Mouse (Mus musculus) intestine, postnatal 0 days (tissue): ENCODE results near the gene Eef1a2. TPM values are rescaled to one million over a fixed set of nuclear protein-coding genes. Genes with fewer than 3 reads are reported as not detected.

Source experiments
- ATAC-seq: fragments of 200-750 bp; cut with Nextera tagmentation; 2 replicates; pipeline ENCODE4 v1.8.0; 2017; ENCODE audit warnings: mild to moderate bottlenecking, moderate TSS enrichment, moderate library complexity
- H3K27ac ChIP-seq: fragments of 300-500 bp; sonication (generic); 2 replicates; pipeline ENCODE4 v1.5.1; 2014; ENCODE audit warnings: mild to moderate bottlenecking, low read depth, low read length, moderate library complexity
- H3K27me3 ChIP-seq: fragments of 300-500 bp; sonication (generic); replicated peaks from 2 replicates; pipeline ENCODE4 v1.6.1; 2014; ENCODE audit warnings: low read length, mixed read lengths; ENCODE audit not compliant: control insufficient read depth, insufficient read depth
- H3K36me3 ChIP-seq: fragments of 300-500 bp; sonication (generic); 2 replicates; pipeline ENCODE4 v1.6.1; 2014; ENCODE audit warnings: mild to moderate bottlenecking, moderate library complexity; ENCODE audit not compliant: control insufficient read depth, insufficient read depth
- H3K4me1 ChIP-seq: fragments of 300-500 bp; sonication (generic); replicated peaks from 2 replicates; pipeline ENCODE4 v1.6.1; 2014; ENCODE audit warnings: antibody characterized with exemption, low read length, mixed read lengths; ENCODE audit not compliant: control insufficient read depth, insufficient read depth
- H3K4me2 ChIP-seq: fragments of 300-500 bp; sonication (generic); replicated peaks from 2 replicates; pipeline ENCODE4 v1.6.1; 2014; ENCODE audit warnings: low read depth, mild to moderate bottlenecking, moderate library complexity
- H3K4me3 ChIP-seq: fragments of 300-500 bp; sonication (generic); 2 replicates; pipeline ENCODE4 v1.5.1; 2014; ENCODE audit warnings: low read depth, low read length
- H3K9ac ChIP-seq: fragments of 300-500 bp; sonication (generic); 2 replicates; pipeline ENCODE4 v1.6.1; 2014; ENCODE audit warnings: mild to moderate bottlenecking, low read depth, low read length
- H3K9me3 ChIP-seq: fragments of 300-500 bp; sonication (generic); 2 replicates; pipeline ENCODE4 v1.6.1; 2016; ENCODE audit warnings: mixed run types; ENCODE audit not compliant: control insufficient read depth
- CTCF ChIP-seq: sonication (generic); IDR thresholded peaks from 2 replicates; pipeline ENCODE4 v1.5.1; 2016; ENCODE audit warnings: low read depth, mild to moderate bottlenecking, control low read depth, antibody characterized with exemption, moderate library complexity
- WGBS: fragments of 180-500 bp; shearing (Covaris S2); extraction: QIAGEN DNeasy Blood & Tissue Kit; methylation state at CpG from one replicate; pipeline ENCODE4 v1.1.7; 2014; 5-methylcytosine and 5-hydroxymethylcytosine counted together
- polyA plus RNA-seq: library from polyadenylated mRNA; unstranded; fragments of >200 nt; fragmentation: Nextera tagmentation; extraction: Ambion mirVana; gene quantifications from 2 replicates; pipeline ENCODE4 v1.2.1, GENCODE M21; 2015

The Eef1a2 gene
- polyA plus RNA-seq: 0.38 and 0.58 TPM in 2 replicates

GRCm38 (mm10) chr2:181156248-181157121, at the start of gene Eef1a2:
TSS of gene Eef1a2 (minus strand) at chr2:181157014.
- WGBS: 4% methylated on average over 55 of the region's 55 CpGs
- no peak within 1 kb of the TSS for H3K27ac ChIP-seq
- H3K4me3 ChIP-seq: no peak within 1 kb of the TSS
- no peaks in the 10 kb centered on the region for H3K36me3 ChIP-seq
- no peaks in the 10 kb centered on the region for H3K9me3 ChIP-seq
- no peaks in the 10 kb centered on the region for H3K4me1 ChIP-seq
- TF ChIP-seq CTCF: no peak
- H3K9ac ChIP-seq: no peak within 1 kb of the TSS
- no peak within 1 kb of the TSS for H3K4me2 ChIP-seq
- ATAC-seq: no peak
- H3K27me3 ChIP-seq: peaks cover 21% of the 10 kb centered on the region

GRCm38 (mm10) chr2:181206118-181206517, 49.3 kb upstream of the Eef1a2 start:
- Histone ChIP-seq H3K4me3 (no peak overlapping the region), H3K4me2 (no peak overlapping the region), H3K27me3 (no peaks in the 10 kb centered on the region), H3K9me3 (no peaks in the 10 kb centered on the region), H3K27ac (no peak overlapping the region), H3K36me3 (no peaks in the 10 kb centered on the region), H3K4me1 (peaks cover 7% of the 10 kb centered on the region; the same call in 1 of the 2 replicates), H3K9ac (no peak overlapping the region)
- no peak for TF ChIP-seq CTCF
- 52% methylated on average over 9 of the region's 9 CpGs for WGBS
- no peak for ATAC-seq

DNA sequence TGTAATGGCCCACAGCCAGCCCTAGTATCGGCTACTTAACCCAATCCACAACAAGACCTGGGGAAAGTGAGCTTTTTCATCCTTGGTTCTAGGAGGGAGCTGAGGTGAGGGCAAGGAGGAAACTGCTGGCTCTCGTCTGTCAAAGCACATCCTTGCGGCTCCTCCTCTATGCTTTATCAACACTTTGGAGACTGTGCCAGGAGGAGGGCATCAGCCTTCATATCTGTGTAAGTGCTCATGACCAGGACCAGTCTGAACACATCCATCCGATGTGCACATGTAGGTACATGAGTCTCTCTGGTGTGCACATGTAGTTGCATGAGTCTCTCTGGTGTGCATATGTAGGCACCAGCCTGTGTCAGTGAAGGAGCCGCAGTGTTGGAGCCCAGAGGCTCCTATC, 48.9 kb upstream of the Eef1a2 start:
- no peak overlapping the region for H3K4me3 ChIP-seq
- no peak for TF ChIP-seq CTCF
- no peak for ATAC-seq
- H3K36me3 ChIP-seq: no peaks in the 10 kb centered on the region
- WGBS: 79% methylated on average over 5 of the region's 5 CpGs
- peaks cover 7% of the 10 kb centered on the region; the same call in 1 of the 2 replicates for H3K4me1 ChIP-seq
- no peak overlapping the region for H3K27ac ChIP-seq
- no peak overlapping the region for H3K4me2 ChIP-seq
- H3K27me3 ChIP-seq: no peaks in the 10 kb centered on the region
- no peaks in the 10 kb centered on the region for H3K9me3 ChIP-seq
- no peak overlapping the region for H3K9ac ChIP-seq

- Histone ChIP-seq H3K4me3 (no peak overlapping the region), H3K9ac (no peak overlapping the region), H3K27me3 (no peaks in the 10 kb centered on the region), H3K4me1 (peaks cover 7% of the 10 kb centered on the region; the same call in 1 of the 2 replicates), H3K27ac (peak overlapping the region; percentile 70), H3K4me2 (peak overlapping the region; percentile 43; the same call in 1 of the 2 replicates), H3K9me3 (no peaks in the 10 kb centered on the region), H3K36me3 (no peaks in the 10 kb centered on the region)
- ATAC-seq: peak; percentile 87
- no peak for TF ChIP-seq CTCF
- WGBS: 39% methylated on average over 6 of the region's 6 CpGs
Measured at GRCm38 (mm10) chr2:181202886-181203285, 46.1 kb upstream of the Eef1a2 start.

- no peaks in the 10 kb centered on the region for H3K27me3 ChIP-seq
- H3K36me3 ChIP-seq: no peaks in the 10 kb centered on the region
- ATAC-seq: peak; percentile 84
- no peak within 1 kb of the TSS for H3K4me3 ChIP-seq
- peak within 1 kb of the TSS; percentile 70 for H3K27ac ChIP-seq
- H3K4me1 ChIP-seq: peaks cover 7% of the 10 kb centered on the region; the same call in 1 of the 2 replicates
- H3K9ac ChIP-seq: no peak within 1 kb of the TSS
- peak within 1 kb of the TSS; percentile 43 for H3K4me2 ChIP-seq
- 65% methylated on average over 3 of the region's 3 CpGs for WGBS
- H3K9me3 ChIP-seq: no peaks in the 10 kb centered on the region
- no peak for TF ChIP-seq CTCF
Measured at GRCm38 (mm10) chr2:181202422-181202821, 45.6 kb upstream of the Eef1a2 start, which contains the start of gene Ptk6. TSS of gene Ptk6 (minus strand) at chr2:181202789.

GRCm38 (mm10) chr2:181201606-181202005, 44.8 kb upstream of the Eef1a2 start:
- Histone ChIP-seq H3K36me3 (no peaks in the 10 kb centered on the region), H3K9ac (no peak overlapping the region), H3K27ac (0 out of 2 replicates have a peak overlapping the region, but pooled peaks have one; percentile 70), H3K4me2 (peak overlapping the region; percentile 43; the same call in 1 of the 2 replicates), H3K4me1 (peaks cover 11% of the 10 kb centered on the region; the same call in 1 of the 2 replicates), H3K27me3 (no peaks in the 10 kb centered on the region), H3K9me3 (no peaks in the 10 kb centered on the region), H3K4me3 (no peak overlapping the region)
- 50% methylated on average over 3 of the region's 3 CpGs for whole genome bisulfite sequencing
- no peak for TF ChIP-seq CTCF
- no peak for ATAC-seq
